Mouse (Mus musculus): ENCODE measurements around the gene Olfr583. TPM values are rescaled to one million over a fixed set of nuclear protein-coding genes. Genes with fewer than 3 reads are reported as not detected.

Gene Olfr583
- polyA plus RNA-seq (2021), result not detected

DNA sequence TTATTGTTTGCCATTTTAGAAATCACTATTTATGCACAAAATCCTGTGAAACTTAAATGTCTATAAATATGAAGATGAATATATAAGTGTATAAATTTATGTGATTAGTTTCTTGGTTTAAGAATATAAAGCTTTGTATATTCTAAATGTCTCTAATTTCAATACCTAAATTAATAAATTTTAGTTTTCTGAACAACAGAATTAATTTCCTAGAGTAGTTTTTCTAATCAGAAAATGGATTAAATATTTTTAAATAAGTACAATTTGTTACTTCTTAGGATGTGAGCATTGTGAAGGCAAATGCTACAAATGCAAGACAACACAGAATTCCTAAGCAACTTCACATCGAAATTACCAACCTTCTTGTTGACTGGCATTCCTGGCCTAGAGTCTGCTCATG, at the start of gene Olfr583:
Gene Olfr583 (plus strand): TSS at position 301 of the 400 bp plus-strand sequence.
- ChIA-PET CTCF (no interaction called here), POLR2A (no interaction called here)
- TF ChIP-seq CTCF (IDR thresholded peaks at IDR 0.05), result no peak
- no peaks in the 10 kb centered on the region for H3K27me3 ChIP-seq
- in situ Hi-C loops (cut with MboI; ENCODE audit: low pct_unique_long_range_greater_than_20kb), result no loop called here
- DNase-seq (ENCODE audit: low read depth, low spot score), result no peak
- no peak for ATAC-seq

DNA sequence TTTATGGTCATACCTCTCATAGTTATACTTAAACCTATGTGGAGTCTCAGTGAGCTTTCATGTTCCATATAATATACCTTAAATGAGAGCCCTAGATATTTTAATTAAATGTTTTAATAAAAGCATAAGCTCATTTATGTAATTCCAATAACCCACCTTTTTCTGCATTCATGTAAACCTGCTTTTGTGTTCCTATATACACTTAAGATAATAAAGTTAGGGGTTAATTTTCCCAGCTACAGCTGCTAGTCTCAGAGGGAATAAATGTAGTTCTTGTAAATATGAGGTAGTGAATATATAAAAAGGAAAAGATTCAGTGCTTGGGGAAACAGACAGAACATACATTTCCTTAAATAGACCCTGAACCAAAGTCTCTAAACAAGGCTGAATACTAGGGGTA, 13.4 kb upstream of the Olfr583 start, which contains the start of gene Olfr582:
Gene Olfr582 (plus strand): TSS at position 301 of the 400 bp plus-strand sequence.
- ATAC-seq (no peak), DNase-seq (ENCODE audit: low read depth, low spot score) (no peak)
- in situ Hi-C loops (cut with MboI; ENCODE audit: low pct_unique_long_range_greater_than_20kb), result no loop called here
- TF ChIP-seq CTCF (IDR thresholded peaks at IDR 0.05), result no peak
- ChIA-PET CTCF (no interaction called here), POLR2A (no interaction called here)
- no peaks in the 10 kb centered on the region for H3K27me3 ChIP-seq

DNA sequence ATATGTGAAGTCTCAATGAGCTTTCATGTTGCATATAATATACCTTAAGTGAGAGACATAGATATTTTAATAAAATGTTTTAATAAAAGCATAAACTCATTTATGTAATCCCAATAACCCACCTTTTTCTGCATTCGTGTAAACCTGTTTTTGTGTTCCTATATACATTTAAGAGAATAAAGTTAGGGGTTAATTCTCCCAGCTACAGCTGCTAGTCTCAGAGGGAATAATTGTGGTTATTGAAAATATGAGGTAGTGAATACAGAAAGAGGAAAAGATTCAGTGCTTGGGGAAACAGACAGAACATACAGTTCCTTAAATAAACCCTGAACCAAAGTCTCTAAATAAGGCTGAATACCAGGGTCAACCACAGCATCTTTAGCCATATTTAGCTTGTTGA, 30.5 kb downstream of the Olfr583 start, which contains the start of gene Olfr584:
Gene Olfr584 (plus strand): TSS at position 301 of the 400 bp plus-strand sequence.
- ATAC-seq (no peak), DNase-seq (ENCODE audit: low read depth, low spot score) (no peak)
- CTCF ChIA-PET, result no interaction called here
- no peaks in the 10 kb centered on the region for H3K27me3 ChIP-seq
- in situ Hi-C loops (cut with MboI; ENCODE audit: low pct_unique_long_range_greater_than_20kb), result no loop called here
- POLR2A ChIA-PET, result no interaction called here
- no peak for TF ChIP-seq CTCF (IDR thresholded peaks at IDR 0.05)

DNA sequence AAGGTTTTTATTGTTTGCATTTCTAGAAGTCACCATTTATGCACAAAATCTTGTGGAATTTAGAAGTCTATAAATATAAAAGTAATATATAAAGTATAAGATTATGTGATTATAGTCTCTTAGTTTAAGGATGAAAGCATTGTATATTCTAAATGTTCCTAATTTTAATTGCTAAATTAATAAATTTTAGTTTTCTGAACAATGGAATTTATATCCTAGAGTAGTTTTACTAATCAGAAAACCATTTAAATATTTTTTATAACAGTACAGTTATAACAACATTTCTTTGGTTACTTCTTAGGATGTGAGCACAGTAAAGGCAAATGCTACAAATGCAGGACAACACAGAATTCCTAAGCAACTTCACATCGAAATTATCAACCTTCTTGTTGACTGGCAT, 46.3 kb downstream of the Olfr583 start, which contains the start of gene Olfr585:
Gene Olfr585 (plus strand): TSS at position 301 of the 400 bp plus-strand sequence.
- H3K27me3 ChIP-seq, result no peaks in the 10 kb centered on the region
- ATAC-seq (no peak), DNase-seq (ENCODE audit: low read depth, low spot score) (no peak)
- ChIA-PET CTCF (no interaction called here), POLR2A (no interaction called here)
- in situ Hi-C loops (cut with MboI; ENCODE audit: low pct_unique_long_range_greater_than_20kb), result no loop called here
- no peak for TF ChIP-seq CTCF (IDR thresholded peaks at IDR 0.05)

Other genes starting within 250 kb of the Olfr583 start
- not detected for gene Olfr564, start 247.8 kb upstream of the Olfr583 start, polyA plus RNA-seq (2021)
- gene Olfr566, start 192.5 kb upstream of the Olfr583 start, polyA plus RNA-seq (2021), result not detected
- not detected for gene Olfr568, start 174.2 kb upstream of the Olfr583 start, polyA plus RNA-seq (2021)
- not detected for gene Olfr569, start 160.4 kb upstream of the Olfr583 start, polyA plus RNA-seq (2021)
- not detected for gene Olfr570, start 156.7 kb upstream of the Olfr583 start, polyA plus RNA-seq (2021)
- not detected for gene Olfr571, start 133.8 kb upstream of the Olfr583 start, polyA plus RNA-seq (2021)
- not detected for gene Olfr572, start 126.9 kb upstream of the Olfr583 start, polyA plus RNA-seq (2021)
- not detected for gene Olfr573-ps1, start 108.7 kb upstream of the Olfr583 start, polyA plus RNA-seq (2021)
- gene Olfr574, start 102.8 kb upstream of the Olfr583 start, polyA plus RNA-seq (2021), result not detected
- not detected for gene Olfr575, start 92.5 kb upstream of the Olfr583 start, polyA plus RNA-seq (2021)
- gene Olfr576, start 88.6 kb upstream of the Olfr583 start, polyA plus RNA-seq (2021), result not detected
- not detected for gene Olfr577, start 75.4 kb upstream of the Olfr583 start, polyA plus RNA-seq (2021)
- not detected for gene Olfr578, start 62.0 kb upstream of the Olfr583 start, polyA plus RNA-seq (2021)
- not detected for gene Olfr582, start 13.3 kb upstream of the Olfr583 start, polyA plus RNA-seq (2021)
- gene Olfr584, start 30.6 kb downstream of the Olfr583 start, polyA plus RNA-seq (2021), result not detected
- not detected for gene Olfr585, start 46.4 kb downstream of the Olfr583 start, polyA plus RNA-seq (2021)
- not detected for gene Olfr586, start 74.3 kb downstream of the Olfr583 start, polyA plus RNA-seq (2021)
- not detected for gene Olfr588-ps1, start 89.6 kb downstream of the Olfr583 start, polyA plus RNA-seq (2021)
- not detected for gene Olfr589, start 105.1 kb downstream of the Olfr583 start, polyA plus RNA-seq (2021)
- gene Olfr591, start 127.0 kb downstream of the Olfr583 start, polyA plus RNA-seq (2021), result not detected
- not detected for gene Olfr592, start 133.5 kb downstream of the Olfr583 start, polyA plus RNA-seq (2021)
- not detected for gene Olfr593, start 160.6 kb downstream of the Olfr583 start, polyA plus RNA-seq (2021)
- not detected for gene Olfr594, start 165.7 kb downstream of the Olfr583 start, polyA plus RNA-seq (2021)
- not detected for gene Usp17ld, start 201.2 kb downstream of the Olfr583 start, polyA plus RNA-seq (2021)